Mouse (Mus musculus): ENCODE data around the gene Cpt1c. TPM values are rescaled to one million over a fixed set of nuclear protein-coding genes. Genes with fewer than 3 reads are reported as not detected.
A peak's percentile ranks its signal among the peaks of the same experiment; 100 is the strongest.

The Cpt1c gene
- total RNA-seq, 2 experiments from 2014 or later = 115 to 116 TPM

- no peak for DNase-seq (ENCODE audit: low spot score in 2 of 2)
Measured at GRCm38 (mm10) chr7:44965975-44966374, 8.7 kb downstream of the Cpt1c start.

- no peak for DNase-seq (ENCODE audit: low spot score in 2 of 2)
Measured at GRCm38 (mm10) chr7:44964990-44965389, 9.7 kb downstream of the Cpt1c start.

- DNase-seq (ENCODE audit: low spot score in 2 of 2) = no peak
Measured at GRCm38 (mm10) chr7:44962831-44963230, 11.8 kb downstream of the Cpt1c start.

- DNase-seq (ENCODE audit: low spot score in 2 of 2) = no peak
Measured at GRCm38 (mm10) chr7:44962337-44962736, 12.3 kb downstream of the Cpt1c start.

- DNase-seq (ENCODE audit: low spot score in 2 of 2) = no peak
Measured at GRCm38 (mm10) chr7:44960512-44960910, 14.1 kb downstream of the Cpt1c start.

GRCm38 (mm10) chr7:44959874-44960511 is 14.7 kb downstream of the Cpt1c start:
- DNase-seq (ENCODE audit: low spot score in 2 of 2) = no peak

GRCm38 (mm10) chr7:44959281-44959680 is 15.4 kb downstream of the Cpt1c start:
- no peak for DNase-seq (ENCODE audit: low spot score in 2 of 2)

GRCm38 (mm10) chr7:44958208-44958607 is 16.4 kb downstream of the Cpt1c start:
- peak in 1 of 2 experiments; percentile 59 for DNase-seq (ENCODE audit: low spot score in 2 of 2)

GRCm38 (mm10) chr7:44957183-44957835 is 17.3 kb downstream of the Cpt1c start:
- no peak for DNase-seq (ENCODE audit: low spot score in 2 of 2)

- no peak for DNase-seq (ENCODE audit: low spot score in 2 of 2)
Measured at GRCm38 (mm10) chr7:44956266-44956665, 18.4 kb downstream of the Cpt1c start.

- DNase-seq (ENCODE audit: low spot score in 2 of 2) = no peak
Measured at GRCm38 (mm10) chr7:44955628-44956027, 19.0 kb downstream of the Cpt1c start.

- DNase-seq (ENCODE audit: low spot score in 2 of 2) = no peak
Measured at GRCm38 (mm10) chr7:44954091-44954885, 20.4 kb downstream of the Cpt1c start.

- no peak for DNase-seq (ENCODE audit: low spot score in 2 of 2)
Measured at GRCm38 (mm10) chr7:44953561-44953960, 21.1 kb downstream of the Cpt1c start.

- DNase-seq (ENCODE audit: low spot score in 2 of 2) = peak; percentile 59 to 80
Measured at GRCm38 (mm10) chr7:44952611-44953306, 21.9 kb downstream of the Cpt1c start.

- no peak for DNase-seq (ENCODE audit: low spot score in 2 of 2)
Measured at GRCm38 (mm10) chr7:44951960-44952359, 22.7 kb downstream of the Cpt1c start.

- DNase-seq (ENCODE audit: low spot score in 2 of 2) = no peak
Measured at GRCm38 (mm10) chr7:44949922-44950321, 24.7 kb downstream of the Cpt1c start.

- DNase-seq (ENCODE audit: low spot score in 2 of 2) = no peak
Measured at GRCm38 (mm10) chr7:44942904-44943303, 31.7 kb downstream of the Cpt1c start, which contains the start of gene Tsks. Tsks (plus strand) TSS chr7:44943204.

- DNase-seq (ENCODE audit: low spot score in 2 of 2) = no peak
Measured at GRCm38 (mm10) chr7:44938680-44939079, 36.0 kb downstream of the Cpt1c start.

- peak; percentile 99 to 100 for DNase-seq (ENCODE audit: low spot score in 2 of 2)
Measured at GRCm38 (mm10) chr7:44929204-44930151, 45.2 kb downstream of the Cpt1c start, which contains the start of gene Ap2a1. Ap2a1 (minus strand) TSS chr7:44929496.

- no peak for DNase-seq (ENCODE audit: low spot score in 2 of 2)
Measured at GRCm38 (mm10) chr7:44928570-44928969, 46.1 kb downstream of the Cpt1c start.
